Mouse (Mus musculus): Measurements from ENCODE around the gene Gtf2h3. TPM values are rescaled to one million over a fixed set of nuclear protein-coding genes. Genes with fewer than 3 reads are reported as not detected.
A peak's percentile ranks its signal among the peaks of the same experiment; 100 is the strongest.
"Not testable (repeated sequence)": the region's sequence is repeated elsewhere in the genome, so short reads cannot be mapped to it uniquely, and the experiment has no call there.

Gene Gtf2h3
- polyA plus RNA-seq, 1 experiment from 2014 or later: 74.3 TPM

- peak within 1 kb of the TSS; percentile 98 for H3K4me3 ChIP-seq
- H3K4me1 ChIP-seq: peaks cover 18% of the 10 kb centered on the region
- under 1% methylated on average over 32 of the region's 35 CpGs for whole genome bisulfite sequencing
- peak within 1 kb of the TSS; percentile 76 for H3K4me2 ChIP-seq (replicated peaks)
- H3K27me3 ChIP-seq: no peaks in the 10 kb centered on the region
- peak within 1 kb of the TSS; percentile 90 for H3K9ac ChIP-seq (replicated peaks)
- ATAC-seq (ENCODE audit: low FRiP score, low read depth): peak; percentile 97
- H3K9me3 ChIP-seq: no peaks in the 10 kb centered on the region
- H3K36me3 ChIP-seq: peaks cover 20% of the 10 kb centered on the region
- H3K27ac ChIP-seq (replicated peaks): peak within 1 kb of the TSS; percentile 68
These were observed 38.6 kb upstream of the Gtf2h3 start, which contains the start of gene Tmed2 for GRCm38 (mm10) chr5:124540383-124540786. TSS of gene Tmed2 (plus strand) at chr5:124540695.

GRCm38 (mm10) chr5:124540905-124541601, 37.9 kb upstream of the Gtf2h3 start:
- whole genome bisulfite sequencing: under 1% methylated on average over 75 of the region's 89 CpGs
- peak overlapping the region; percentile 90 for H3K9ac ChIP-seq (replicated peaks)
- peaks cover 26% of the 10 kb centered on the region for H3K36me3 ChIP-seq
- H3K27ac ChIP-seq (replicated peaks): peak overlapping the region; percentile 68
- H3K4me1 ChIP-seq: peaks cover 18% of the 10 kb centered on the region
- no peaks in the 10 kb centered on the region for H3K27me3 ChIP-seq
- peak; percentile 63 for ATAC-seq (ENCODE audit: low FRiP score, low read depth)
- H3K4me3 ChIP-seq: peak overlapping the region; percentile 98
- peak overlapping the region; percentile 76 for H3K4me2 ChIP-seq (replicated peaks)
- H3K9me3 ChIP-seq: no peaks in the 10 kb centered on the region

GRCm38 (mm10) chr5:124541602-124541973, 37.4 kb upstream of the Gtf2h3 start:
- H3K4me3 ChIP-seq: peak overlapping the region; percentile 98
- no peaks in the 10 kb centered on the region for H3K9me3 ChIP-seq
- peak overlapping the region; percentile 90 for H3K9ac ChIP-seq (replicated peaks)
- no peak for ATAC-seq (ENCODE audit: low FRiP score, low read depth)
- no peaks in the 10 kb centered on the region for H3K27me3 ChIP-seq
- WGBS: 11% methylated on average over 8 of the region's 8 CpGs
- H3K36me3 ChIP-seq: peaks cover 32% of the 10 kb centered on the region
- H3K27ac ChIP-seq (replicated peaks): peak overlapping the region; percentile 68; the same call in 1 of the 2 replicates
- H3K4me2 ChIP-seq (replicated peaks): peak overlapping the region; percentile 76
- peaks cover 17% of the 10 kb centered on the region for H3K4me1 ChIP-seq

GRCm38 (mm10) chr5:124550737-124551136, 28.2 kb upstream of the Gtf2h3 start:
- ATAC-seq (ENCODE audit: low FRiP score, low read depth); H3K4me2 ChIP-seq (replicated peaks); H3K4me3 ChIP-seq; H3K9me3 ChIP-seq; H3K27me3 ChIP-seq; H3K9ac ChIP-seq (replicated peaks); H3K27ac ChIP-seq (replicated peaks): not testable (repeated sequence)
- peaks cover 48% of the 10 kb centered on the region for H3K36me3 ChIP-seq
- 87% methylated on average over 4 of the region's 4 CpGs for WGBS
- H3K4me1 ChIP-seq: peaks cover 18% of the 10 kb centered on the region

GRCm38 (mm10) chr5:124551349-124552093, 27.4 kb upstream of the Gtf2h3 start:
- H3K9me3 ChIP-seq; ATAC-seq (ENCODE audit: low FRiP score, low read depth); H3K27me3 ChIP-seq; H3K27ac ChIP-seq (replicated peaks): not testable (repeated sequence)
- peak overlapping the region; percentile 71 for H3K4me3 ChIP-seq
- H3K4me2 ChIP-seq (replicated peaks): peak overlapping the region; percentile 78
- peak overlapping the region; percentile 68 for H3K9ac ChIP-seq (replicated peaks)
- H3K36me3 ChIP-seq: peaks cover 47% of the 10 kb centered on the region
- H3K4me1 ChIP-seq: peaks cover 18% of the 10 kb centered on the region
- 29% methylated on average over 5 of the region's 5 CpGs for WGBS

- H3K27me3 ChIP-seq: no peaks in the 10 kb centered on the region
- peaks cover 18% of the 10 kb centered on the region for H3K4me1 ChIP-seq
- H3K27ac ChIP-seq (replicated peaks): peak overlapping the region; percentile 74
- no peaks in the 10 kb centered on the region for H3K9me3 ChIP-seq
- H3K9ac ChIP-seq (replicated peaks): peak overlapping the region; percentile 68
- no peak for ATAC-seq (ENCODE audit: low FRiP score, low read depth)
- H3K4me2 ChIP-seq (replicated peaks): peak overlapping the region; percentile 78
- peak overlapping the region; percentile 71 for H3K4me3 ChIP-seq
- H3K36me3 ChIP-seq: peaks cover 47% of the 10 kb centered on the region
- WGBS: 16% methylated on average over 9 of the region's 9 CpGs
These were observed 26.9 kb upstream of the Gtf2h3 start for GRCm38 (mm10) chr5:124552094-124552472.

- ATAC-seq (ENCODE audit: low FRiP score, low read depth): peak; percentile 84
- Histone ChIP-seq H3K4me1 (peaks cover 18% of the 10 kb centered on the region), H3K27ac (replicated peaks) (peak within 1 kb of the TSS; percentile 74), H3K4me3 (peak within 1 kb of the TSS; percentile 71), H3K4me2 (replicated peaks) (peak within 1 kb of the TSS; percentile 78), H3K9me3 (no peaks in the 10 kb centered on the region), H3K36me3 (peaks cover 48% of the 10 kb centered on the region), H3K9ac (replicated peaks) (peak within 1 kb of the TSS; percentile 68), H3K27me3 (no peaks in the 10 kb centered on the region)
- 1% methylated on average over 64 of the region's 66 CpGs for WGBS
These were observed 26.2 kb upstream of the Gtf2h3 start, which contains the start of gene Ddx55 for GRCm38 (mm10) chr5:124552558-124553307. TSS of gene Ddx55 (plus strand) at chr5:124552864.

GRCm38 (mm10) chr5:124553607-124554006, 25.3 kb upstream of the Gtf2h3 start:
- no peak for ATAC-seq (ENCODE audit: low FRiP score, low read depth)
- Histone ChIP-seq H3K4me3 (peak overlapping the region; percentile 71), H3K4me1 (peaks cover 18% of the 10 kb centered on the region), H3K4me2 (replicated peaks) (peak overlapping the region; percentile 78), H3K27ac (replicated peaks) (no peak overlapping the region), H3K36me3 (peaks cover 48% of the 10 kb centered on the region), H3K27me3 (no peaks in the 10 kb centered on the region), H3K9me3 (no peaks in the 10 kb centered on the region), H3K9ac (replicated peaks) (no peak overlapping the region)
- 73% methylated on average over 6 of the region's 6 CpGs for WGBS

- H3K9ac ChIP-seq (replicated peaks): no peak overlapping the region
- peaks cover 18% of the 10 kb centered on the region for H3K4me1 ChIP-seq
- no peak overlapping the region for H3K27ac ChIP-seq (replicated peaks)
- H3K4me2 ChIP-seq (replicated peaks): no peak overlapping the region
- ATAC-seq (ENCODE audit: low FRiP score, low read depth): no peak
- H3K9me3 ChIP-seq: no peaks in the 10 kb centered on the region
- WGBS: 84% methylated on average over 1 of the region's 1 CpGs
- peaks cover 60% of the 10 kb centered on the region for H3K36me3 ChIP-seq
- H3K4me3 ChIP-seq: no peak overlapping the region
- no peaks in the 10 kb centered on the region for H3K27me3 ChIP-seq
These were observed 23.8 kb upstream of the Gtf2h3 start for GRCm38 (mm10) chr5:124555145-124555544.

- H3K4me2 ChIP-seq (replicated peaks): no peak overlapping the region
- H3K27ac ChIP-seq (replicated peaks): no peak overlapping the region
- H3K27me3 ChIP-seq: no peaks in the 10 kb centered on the region
- H3K9me3 ChIP-seq: no peaks in the 10 kb centered on the region
- no peak overlapping the region for H3K9ac ChIP-seq (replicated peaks)
- WGBS: 89% methylated on average over 12 of the region's 12 CpGs
- no peaks in the 10 kb centered on the region for H3K4me1 ChIP-seq
- no peak for ATAC-seq (ENCODE audit: low FRiP score, low read depth)
- peaks cover 98% of the 10 kb centered on the region for H3K36me3 ChIP-seq
- no peak overlapping the region for H3K4me3 ChIP-seq
These were observed 7.9 kb upstream of the Gtf2h3 start for GRCm38 (mm10) chr5:124571068-124571467.

GRCm38 (mm10) chr5:124575467-124575866, 3.5 kb upstream of the Gtf2h3 start:
- no peaks in the 10 kb centered on the region for H3K27me3 ChIP-seq
- no peak overlapping the region for H3K4me2 ChIP-seq (replicated peaks)
- 96% methylated on average over 7 of the region's 7 CpGs for WGBS
- no peaks in the 10 kb centered on the region for H3K9me3 ChIP-seq
- peaks cover 63% of the 10 kb centered on the region for H3K36me3 ChIP-seq
- H3K27ac ChIP-seq (replicated peaks): no peak overlapping the region
- no peak overlapping the region for H3K4me3 ChIP-seq
- no peak for ATAC-seq (ENCODE audit: low FRiP score, low read depth)
- H3K4me1 ChIP-seq: peaks cover 21% of the 10 kb centered on the region
- no peak overlapping the region for H3K9ac ChIP-seq (replicated peaks)

Data from midbrain, embryonic 12.5 days (tissue).